Mouse (Mus musculus): Measurements from ENCODE around the gene Ak1.
A peak's percentile ranks its signal among the peaks of the same experiment; 100 is the strongest.

The Ak1 gene

DNA sequence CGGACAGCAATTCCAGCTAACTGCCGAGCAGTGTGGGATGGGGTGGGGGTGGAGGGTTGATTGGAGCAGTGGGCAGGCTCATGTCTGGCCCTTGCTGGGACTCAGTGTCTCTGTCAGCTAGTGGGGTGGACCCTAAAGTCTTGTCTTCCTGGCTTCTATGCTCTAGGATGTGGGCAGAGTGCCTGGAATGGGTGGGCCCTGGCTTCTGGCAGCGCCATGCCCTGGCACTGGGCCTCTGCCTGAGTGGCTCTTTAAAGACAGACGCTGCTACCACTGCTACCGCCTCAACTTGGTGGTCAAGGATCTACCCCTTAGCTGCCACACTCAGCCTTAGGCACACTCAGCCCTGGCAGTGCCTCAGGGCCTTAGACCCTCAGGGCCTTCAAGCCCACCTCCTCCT, 7.2 kb downstream of the Ak1 start:
- DNase-seq, result peak; percentile 82 to 88

GRCm38 (mm10) chr2:32629276-32629976, 7.9 kb downstream of the Ak1 start:
- DNase-seq, result peak; percentile 41 to 63

- DNase-seq, result no peak
Observed at GRCm38 (mm10) chr2:32630036-32630435, 8.5 kb downstream of the Ak1 start.

GRCm38 (mm10) chr2:32631046-32631445, 9.5 kb downstream of the Ak1 start:
- DNase-seq, result no peak

DNA sequence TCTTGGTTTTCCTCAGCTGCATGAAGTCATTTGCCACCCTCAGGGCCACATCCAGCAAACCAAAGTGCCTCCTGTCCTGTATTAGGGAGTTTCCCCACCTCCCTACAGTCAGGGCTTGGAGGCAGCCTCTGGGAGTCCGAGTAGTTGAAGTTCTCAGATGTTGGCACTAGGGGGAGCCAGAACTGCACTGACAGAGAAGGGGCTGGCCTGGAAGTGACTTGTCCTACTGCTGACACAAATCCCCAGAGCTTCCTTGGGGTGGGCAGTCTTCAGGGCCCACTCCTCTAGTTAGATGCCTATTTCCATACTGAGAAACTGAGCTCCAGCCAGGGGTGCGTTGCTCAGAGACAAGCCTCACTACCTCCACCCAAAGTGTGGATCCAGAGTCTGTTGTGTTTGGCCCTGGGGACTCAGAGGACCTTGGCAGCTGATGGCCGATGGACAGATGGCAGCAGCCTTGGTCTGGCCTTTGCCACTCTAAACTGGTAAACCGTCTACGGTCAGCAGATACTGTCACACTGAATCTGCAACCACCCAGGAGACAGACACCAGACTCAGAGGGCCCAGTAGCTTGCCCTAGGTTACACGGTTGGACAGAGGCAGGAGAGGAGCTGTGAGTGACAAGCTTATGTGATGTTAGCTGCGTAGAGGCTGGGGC, 10.3 kb downstream of the Ak1 start:
- DNase-seq, result peak; percentile 87 to 89

GRCm38 (mm10) chr2:32633660-32634059, 12.1 kb downstream of the Ak1 start:
- no peak for DNase-seq

GRCm38 (mm10) chr2:32634277-32635105, 12.9 kb downstream of the Ak1 start:
- no peak for DNase-seq

- no peak for DNase-seq
Observed at GRCm38 (mm10) chr2:32636617-32637016, 15.1 kb downstream of the Ak1 start.

- DNase-seq, result no peak
Observed at GRCm38 (mm10) chr2:32637778-32638281, 16.3 kb downstream of the Ak1 start.

GRCm38 (mm10) chr2:32639632-32640031, 18.1 kb downstream of the Ak1 start:
- DNase-seq, result no peak

DNA sequence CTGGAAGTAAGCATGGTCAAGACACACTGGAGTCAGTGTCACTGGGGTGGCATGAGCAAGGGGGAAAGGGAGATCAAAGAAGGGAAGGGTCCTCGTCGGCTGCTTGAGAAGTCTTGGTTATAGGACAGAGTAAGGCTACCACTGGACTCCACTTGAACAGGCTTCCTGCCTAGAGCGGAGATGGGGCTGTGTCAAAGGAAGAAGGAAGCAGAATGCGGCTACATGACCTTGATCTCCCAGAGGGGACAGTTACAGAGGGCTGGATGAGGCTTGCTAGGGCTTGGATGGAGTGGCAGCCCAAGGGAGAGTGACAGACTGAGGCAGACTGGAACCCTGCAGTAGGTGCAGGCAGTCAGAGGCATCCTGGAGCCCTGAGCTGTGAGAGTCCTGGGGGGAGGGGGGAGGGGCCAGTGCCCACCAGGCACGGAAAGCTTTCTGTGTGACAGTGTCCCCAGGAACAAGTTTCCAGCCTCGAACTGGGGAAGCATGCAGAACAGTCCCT, 19.0 kb downstream of the Ak1 start:
- no peak for DNase-seq

- DNase-seq, result peak in 1 of 2 experiments; percentile 58
Observed at GRCm38 (mm10) chr2:32641810-32642209, 20.3 kb downstream of the Ak1 start.

DNA sequence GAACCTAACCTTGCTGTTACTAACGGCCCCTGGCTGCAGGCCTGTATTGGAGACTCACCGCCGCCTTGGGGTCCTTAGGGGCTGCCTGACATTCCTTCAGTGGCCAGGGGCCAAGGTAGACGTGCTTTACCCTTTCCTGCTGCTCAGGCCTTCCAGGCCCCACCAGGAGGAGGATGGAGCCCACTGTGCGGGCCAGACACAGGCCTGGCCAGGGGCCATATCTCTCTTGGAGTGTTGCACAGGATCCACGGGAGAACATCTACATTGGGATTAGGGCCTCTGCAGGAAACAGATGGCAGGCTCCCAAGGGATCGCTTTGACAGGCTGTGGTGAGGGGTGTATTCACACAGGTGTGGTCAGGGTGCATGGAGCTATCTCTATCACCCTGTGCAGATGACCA, 21.3 kb downstream of the Ak1 start:
- DNase-seq, result no peak

- DNase-seq, result no peak
Observed at GRCm38 (mm10) chr2:32644083-32644482, 22.5 kb downstream of the Ak1 start.

DNA sequence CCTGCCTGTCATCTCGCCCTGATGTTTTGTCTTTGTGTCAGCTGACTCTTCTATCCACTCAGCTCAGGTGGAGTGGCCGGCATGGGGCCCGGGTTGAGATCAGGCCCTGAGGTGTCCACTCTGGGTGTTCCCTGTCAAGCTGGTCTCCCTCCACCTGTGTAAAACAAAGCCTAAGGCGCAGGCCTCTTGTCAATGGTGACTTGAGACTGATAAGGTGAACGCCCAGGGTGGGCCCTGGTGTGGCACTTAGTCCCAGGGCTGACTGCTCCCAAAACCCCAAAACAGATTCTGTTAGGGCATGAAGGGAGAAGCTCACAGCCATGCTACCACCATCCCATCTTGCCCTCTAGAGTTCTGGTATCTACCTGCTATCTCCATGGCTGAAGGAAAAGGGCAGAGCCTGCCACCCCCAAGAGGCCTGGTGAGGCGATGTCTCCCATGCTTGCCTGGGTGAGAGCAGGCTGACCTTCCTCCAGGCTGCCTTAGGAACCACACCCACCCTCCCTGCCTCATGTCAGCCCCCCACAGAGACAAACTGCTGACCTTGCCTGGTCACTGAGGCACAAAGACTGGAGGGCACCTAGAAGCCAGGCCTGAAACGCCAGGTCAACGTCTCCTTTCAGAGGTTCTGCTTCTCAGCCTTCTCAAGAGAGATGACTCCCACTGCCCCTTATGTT, 23.4 kb downstream of the Ak1 start:
- DNase-seq, result no peak

- DNase-seq, result no peak
Observed at GRCm38 (mm10) chr2:32645647-32646046, 24.1 kb downstream of the Ak1 start.

DNA sequence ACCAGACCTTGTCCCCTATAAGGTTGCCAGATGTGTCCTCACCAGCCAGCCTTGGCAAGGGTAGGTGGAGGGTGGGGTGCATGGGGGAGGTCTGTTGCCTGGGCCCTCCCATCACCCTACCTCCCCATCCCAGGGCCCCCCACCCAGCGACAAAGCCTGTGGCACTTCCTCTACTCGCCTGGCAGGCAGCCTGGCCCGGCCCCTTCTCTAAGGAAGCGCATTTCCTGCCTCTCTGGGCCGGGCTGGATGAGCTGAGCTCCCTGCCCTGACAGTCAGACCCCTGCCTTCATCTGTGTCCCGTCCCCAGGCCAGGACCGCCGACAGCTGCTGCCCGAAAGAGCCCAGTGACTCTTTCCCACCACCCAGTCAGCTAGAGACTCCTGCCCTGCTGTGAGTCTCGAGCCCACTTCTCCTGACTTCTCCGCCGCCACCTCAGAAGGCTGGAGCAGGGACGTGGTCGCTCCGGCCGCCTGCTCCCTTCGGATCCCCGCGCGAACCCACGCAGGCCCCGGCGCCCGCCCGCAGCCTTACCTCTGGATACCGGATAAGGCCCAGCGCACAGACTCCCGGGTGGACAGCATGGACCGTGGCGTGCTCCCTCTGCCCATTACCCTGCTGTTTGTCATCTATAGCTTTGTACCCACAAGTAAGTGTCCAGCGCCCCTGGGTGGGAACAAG, 25.0 kb downstream of the Ak1 start, which contains the start of gene Eng:
Gene Eng, plus strand, starts transcription at position 217 of the 678 bp plus-strand sequence.
- DNase-seq, result no peak

DNA sequence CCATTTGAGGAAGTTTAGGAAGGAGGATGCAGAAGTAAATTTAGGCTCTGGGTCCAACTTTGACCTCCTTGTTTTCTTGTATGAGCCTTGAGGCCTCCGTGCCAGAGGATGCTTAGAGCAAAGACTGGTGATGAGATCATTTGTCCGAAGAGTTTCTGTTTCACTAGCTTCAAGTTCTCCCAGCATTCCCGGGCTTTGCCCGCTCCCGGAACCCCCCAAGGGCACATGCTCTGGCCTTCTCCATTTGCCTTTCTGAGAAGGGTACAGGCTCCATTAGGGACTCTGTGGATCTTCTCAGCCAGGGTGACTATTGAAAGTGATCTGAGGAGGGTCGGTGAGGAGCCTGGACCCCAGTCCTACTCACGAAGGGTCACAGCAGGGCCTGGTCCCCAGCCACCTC, 25.8 kb downstream of the Ak1 start:
- no peak for DNase-seq

DNA sequence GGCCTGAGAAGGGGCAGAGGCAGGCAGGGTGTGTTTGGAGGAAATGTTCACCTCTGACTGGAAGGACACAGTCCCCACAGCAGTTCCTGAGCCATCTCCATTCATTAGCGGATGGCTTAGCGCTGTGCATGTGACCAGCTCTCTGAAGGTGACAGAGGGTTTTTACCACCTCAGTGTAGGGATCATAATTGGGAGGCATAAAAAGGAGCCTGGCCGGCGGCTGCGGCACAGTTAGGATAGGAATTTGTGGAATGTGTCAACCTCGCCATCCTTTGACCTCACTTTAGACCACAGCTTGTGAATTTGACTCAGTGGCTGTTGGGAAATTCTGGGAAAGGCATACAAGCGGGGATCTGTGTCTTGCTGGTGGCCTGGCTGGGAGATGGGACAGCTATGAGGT, 32.2 kb downstream of the Ak1 start:
- no peak for DNase-seq

DNA sequence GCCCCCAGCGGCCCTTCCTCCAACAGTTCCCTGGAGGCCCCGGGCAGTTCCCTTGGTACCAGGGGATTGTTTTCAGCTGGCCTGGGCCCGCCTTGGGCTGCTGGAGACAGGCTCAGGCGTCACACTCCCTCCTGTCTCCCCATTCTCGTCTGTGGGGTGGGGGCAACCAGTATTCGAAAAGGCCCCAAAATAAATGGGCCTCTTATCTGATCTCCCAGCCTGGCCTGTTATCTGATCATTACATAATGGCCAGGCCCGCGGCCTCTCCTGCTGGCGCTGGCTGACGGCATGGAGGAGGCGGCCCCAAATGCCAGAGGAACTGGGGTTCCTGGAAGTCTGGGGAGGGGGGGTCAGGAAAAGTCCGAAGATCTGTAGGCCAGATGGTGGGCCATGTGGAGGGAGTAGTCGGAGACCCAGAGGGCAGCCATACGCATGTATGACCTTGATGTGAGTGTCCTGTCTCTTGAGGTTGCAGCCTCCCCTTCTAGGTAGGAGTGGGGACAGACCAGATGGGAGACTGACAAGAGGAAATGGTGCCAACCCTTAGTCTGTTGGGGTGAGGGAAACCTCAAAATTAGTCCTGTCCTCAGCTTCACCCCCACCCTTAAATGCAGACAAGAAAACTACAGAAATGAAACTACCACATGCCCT, 33.3 kb downstream of the Ak1 start:
- DNase-seq, result no peak

GRCm38 (mm10) chr2:32655394-32655744, 33.8 kb downstream of the Ak1 start:
- no peak for DNase-seq

GRCm38 (mm10) chr2:32655826-32656225, 34.3 kb downstream of the Ak1 start:
- DNase-seq, result no peak

Data from cerebellum, postnatal 14 days (tissue).